Mouse (Mus musculus) small intestine, adult 2 months (tissue): ENCODE results near the gene C2cd4d. TPM values are rescaled to one million over a fixed set of nuclear protein-coding genes. Genes with fewer than 3 reads are reported as not detected.

Experiments used
- H3K27ac ChIP-seq: fragments of 200-500 bp; 2 replicates; pipeline ENCODE4 v1.5.1; 2012; ENCODE audit warnings: low read depth, low read length, control low read depth, inconsistent platforms; ENCODE audit not compliant: insufficient read depth
- H3K27me3 ChIP-seq: fragments of 200-500 bp; 2 replicates; pipeline ENCODE4 v1.6.1; 2012; ENCODE audit warnings: mild to moderate bottlenecking, moderate library complexity, low read length, inconsistent platforms; ENCODE audit not compliant: control insufficient read depth, insufficient read depth
- H3K36me3 ChIP-seq: fragments of 200-500 bp; 2 replicates; pipeline ENCODE4 v1.6.1; 2012; ENCODE audit warnings: mild to moderate bottlenecking, low read length, control low read depth, inconsistent platforms; ENCODE audit not compliant: control insufficient read depth, insufficient read depth
- H3K4me1 ChIP-seq: fragments of 200-500 bp; 2 replicates; pipeline ENCODE4 v1.6.1; 2012; ENCODE audit warnings: low read length, inconsistent platforms, mixed read lengths; ENCODE audit not compliant: control insufficient read depth, insufficient read depth, insufficient read length
- H3K4me3 ChIP-seq: fragments of 200-500 bp; 2 replicates; pipeline ENCODE4 v1.5.1; 2012; ENCODE audit warnings: low read depth, mild to moderate bottlenecking, control low read depth, inconsistent platforms, low read length, moderate library complexity
- CTCF ChIP-seq: fragments of 200-500 bp; IDR thresholded peaks from 2 replicates; pipeline ENCODE4 v1.5.1; 2012; ENCODE audit warnings: low read depth, mild to moderate bottlenecking, control low read depth, inconsistent platforms, low read length, moderate library complexity, mixed read lengths; ENCODE audit not compliant: insufficient replicate concordance, insufficient read length; ENCODE audit errors: extremely low read depth
- POLR2A ChIP-seq: fragments of 200-500 bp; IDR thresholded peaks from 2 replicates; pipeline ENCODE4 v1.6.1; 2012; ENCODE audit warnings: low read depth, mild to moderate bottlenecking, control low read depth, inconsistent platforms, low read length, moderate library complexity
- WGBS: fragments of 180-500 bp; shearing (Covaris S2); methylation state at CpG from one replicate; pipeline ENCODE4 v1.1.7; 2018; 5-methylcytosine and 5-hydroxymethylcytosine counted together
- polyA plus RNA-seq: library from polyadenylated mRNA; depleted of rRNA; stranded (reverse); fragments of >200 nt; gene quantifications from 2 replicates; pipeline ENCODE4 v1.2.3, GENCODE M21; 2012

Gene C2cd4d
- polyA plus RNA-seq, 1 experiment, result 1.4 TPM

DNA sequence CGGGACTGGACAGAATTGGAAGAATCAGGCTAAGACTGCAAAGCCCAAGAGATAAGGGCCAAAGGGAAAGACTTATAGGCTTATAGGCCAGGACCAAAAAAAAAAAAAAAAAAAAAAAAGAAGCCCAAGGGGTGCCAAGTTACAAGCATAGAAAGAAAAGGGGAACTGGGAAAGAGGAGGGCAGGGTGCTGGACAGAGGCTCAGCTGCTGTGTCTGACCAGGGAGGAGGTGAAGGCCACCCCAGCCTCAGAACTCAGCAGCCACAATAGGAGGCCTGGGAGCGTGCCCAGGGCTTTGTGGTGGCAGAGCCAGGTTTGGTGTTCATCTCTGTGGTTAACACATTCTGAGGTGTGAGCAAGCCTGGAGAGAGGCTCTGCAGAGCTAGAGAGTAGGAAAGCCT, 12.9 kb downstream of the C2cd4d start:
- TF ChIP-seq POLR2A, result no peak
- TF ChIP-seq CTCF, result no peak
- WGBS, result 60% methylated on average over 2 of the region's 2 CpGs
- Histone ChIP-seq H3K36me3 (peaks cover 9% of the 10 kb centered on the region), H3K4me1 (peaks cover 44% of the 10 kb centered on the region), H3K4me3 (no peak overlapping the region), H3K27ac (no peak overlapping the region), H3K27me3 (no peaks in the 10 kb centered on the region)

DNA sequence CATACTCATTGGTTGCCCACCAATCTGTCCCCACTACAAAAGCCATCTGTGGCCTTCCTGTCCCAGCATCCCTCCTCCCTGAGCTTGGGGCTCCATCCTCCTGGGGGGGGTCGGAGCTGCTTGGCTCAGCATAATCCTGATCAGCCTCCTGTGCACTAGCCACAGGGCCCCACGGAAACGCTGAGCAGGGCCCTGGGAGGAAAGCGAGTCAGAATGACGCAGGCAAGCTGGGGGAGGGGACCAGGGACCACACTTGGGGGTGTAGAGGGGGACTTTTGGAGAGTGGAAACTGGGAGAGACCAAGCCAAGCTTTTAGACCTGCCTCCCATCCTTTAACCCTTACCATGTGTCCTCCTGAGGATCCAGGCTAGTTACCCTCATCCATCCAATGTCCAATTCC, 13.6 kb downstream of the C2cd4d start:
- Histone ChIP-seq H3K27me3 (no peaks in the 10 kb centered on the region), H3K4me1 (peaks cover 42% of the 10 kb centered on the region), H3K4me3 (no peak overlapping the region), H3K36me3 (peaks cover 10% of the 10 kb centered on the region), H3K27ac (no peak overlapping the region)
- TF ChIP-seq POLR2A, result no peak
- no peak for TF ChIP-seq CTCF
- WGBS, result 86% methylated on average over 5 of the region's 5 CpGs

DNA sequence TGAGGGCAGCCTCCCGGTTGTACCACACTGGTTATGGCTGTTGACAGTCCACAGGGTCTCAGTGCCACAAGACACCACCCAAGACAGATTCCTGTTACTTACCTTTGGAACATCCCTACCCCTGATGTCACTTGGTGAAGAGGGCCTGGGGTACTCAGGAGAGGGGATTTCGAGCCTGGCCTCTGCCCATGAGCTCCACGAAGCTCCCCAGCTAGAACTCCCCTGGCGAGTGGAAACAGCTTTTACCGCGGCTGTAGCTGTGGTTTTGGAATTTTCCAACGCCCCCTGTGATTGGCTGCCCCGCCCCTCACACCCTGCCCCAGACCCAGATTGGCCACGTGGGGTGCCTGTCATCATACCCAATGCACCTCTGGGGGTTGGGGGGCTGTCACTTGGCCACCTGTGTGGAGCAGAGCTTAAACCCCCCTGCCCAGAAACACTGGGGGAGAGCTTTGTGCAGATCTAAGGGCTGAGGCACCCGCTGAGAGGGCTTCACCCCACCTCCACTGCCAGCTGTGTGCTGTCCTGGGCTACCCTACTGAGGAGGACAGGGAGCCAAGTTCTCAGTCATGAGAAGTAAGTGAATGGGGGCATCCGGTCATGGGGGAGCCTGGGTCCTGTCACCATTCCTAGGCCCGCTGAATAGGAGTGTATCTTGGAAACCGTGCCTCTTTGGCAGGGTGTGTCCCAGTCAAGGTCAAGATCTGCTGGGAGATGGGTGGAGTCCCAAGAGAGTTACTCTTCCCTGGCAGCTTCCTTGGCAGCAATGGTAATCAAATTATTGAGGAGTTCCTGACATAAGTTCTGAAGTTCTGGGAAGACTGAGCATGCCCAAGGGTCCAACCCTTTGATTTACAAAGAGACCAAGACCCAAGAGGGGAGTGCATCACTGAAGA, 15.0 kb downstream of the C2cd4d start:
- no peak overlapping the region for H3K27ac ChIP-seq
- no peaks in the 10 kb centered on the region for H3K27me3 ChIP-seq
- TF ChIP-seq POLR2A (no peak), CTCF (no peak)
- 39% methylated on average over 13 of the region's 13 CpGs for WGBS
- peak overlapping the region; percentile 4; the same call in 1 of the 2 replicates for H3K4me3 ChIP-seq
- peaks cover 36% of the 10 kb centered on the region for H3K4me1 ChIP-seq
- peaks cover 10% of the 10 kb centered on the region for H3K36me3 ChIP-seq

DNA sequence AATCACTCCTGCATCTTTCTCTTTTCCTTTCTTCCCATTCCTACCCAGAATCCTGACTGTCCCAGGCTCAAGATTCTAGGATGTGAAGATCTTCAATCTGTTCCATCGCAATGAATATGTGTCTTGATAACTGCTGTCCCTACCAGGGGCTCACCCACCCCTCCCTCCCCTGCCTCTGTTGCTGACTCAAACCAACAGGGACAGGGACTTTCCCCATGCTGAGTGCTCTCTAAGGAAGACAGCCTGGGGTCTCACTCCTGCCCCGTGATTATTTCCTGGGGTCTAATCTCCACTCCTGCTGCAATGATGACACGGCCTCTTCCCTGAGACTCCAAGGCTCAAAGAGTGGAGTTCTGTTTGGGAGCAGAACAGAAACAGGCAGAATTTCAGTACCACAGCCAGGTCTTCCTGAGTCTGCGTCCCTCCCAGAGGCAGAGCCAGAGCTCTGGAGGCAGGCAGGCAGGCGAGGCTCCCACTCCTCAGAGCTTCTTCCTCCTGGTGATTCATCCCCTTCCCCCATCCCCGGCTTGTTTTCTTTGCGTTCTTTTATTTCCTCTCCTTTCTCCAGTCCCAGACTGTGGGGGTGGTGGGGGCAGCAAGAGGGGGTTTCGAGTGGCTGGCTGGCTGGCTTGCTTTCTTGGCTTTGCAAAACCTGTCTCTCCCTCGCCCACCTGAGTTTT, 17.7 kb downstream of the C2cd4d start:
- Histone ChIP-seq H3K36me3 (peaks cover 10% of the 10 kb centered on the region), H3K4me3 (no peak overlapping the region), H3K27me3 (no peaks in the 10 kb centered on the region), H3K27ac (no peak overlapping the region), H3K4me1 (peaks cover 21% of the 10 kb centered on the region)
- TF ChIP-seq CTCF (no peak), POLR2A (no peak)
- 62% methylated on average over 9 of the region's 9 CpGs for WGBS

DNA sequence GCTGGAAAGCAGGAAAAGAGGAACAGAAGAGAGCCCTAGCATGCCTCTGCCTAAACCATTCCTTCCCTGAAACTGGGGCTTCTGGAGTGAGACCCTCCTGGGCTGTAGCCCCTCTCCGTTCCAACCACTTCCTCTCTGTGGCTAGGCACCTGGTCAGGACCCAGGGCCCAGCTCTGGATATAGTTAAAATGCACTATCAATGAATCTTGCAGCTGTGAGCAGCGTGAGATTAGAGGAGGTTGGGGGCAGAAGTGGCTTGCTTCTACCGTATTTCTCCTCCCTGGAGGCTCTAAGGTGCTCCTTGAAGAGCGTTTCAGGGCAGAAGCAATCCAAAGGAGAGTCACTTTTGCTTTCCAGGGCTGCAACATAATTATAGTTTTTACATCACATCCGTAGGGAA, 20.1 kb downstream of the C2cd4d start:
- H3K36me3 ChIP-seq, result peaks cover 10% of the 10 kb centered on the region; the same call in 1 of the 2 replicates
- H3K4me3 ChIP-seq, result no peak overlapping the region
- no peak overlapping the region for H3K27ac ChIP-seq
- WGBS, result 77% methylated on average over 5 of the region's 5 CpGs
- no peaks in the 10 kb centered on the region for H3K27me3 ChIP-seq
- peaks cover 6% of the 10 kb centered on the region for H3K4me1 ChIP-seq
- no peak for TF ChIP-seq POLR2A
- no peak for TF ChIP-seq CTCF

DNA sequence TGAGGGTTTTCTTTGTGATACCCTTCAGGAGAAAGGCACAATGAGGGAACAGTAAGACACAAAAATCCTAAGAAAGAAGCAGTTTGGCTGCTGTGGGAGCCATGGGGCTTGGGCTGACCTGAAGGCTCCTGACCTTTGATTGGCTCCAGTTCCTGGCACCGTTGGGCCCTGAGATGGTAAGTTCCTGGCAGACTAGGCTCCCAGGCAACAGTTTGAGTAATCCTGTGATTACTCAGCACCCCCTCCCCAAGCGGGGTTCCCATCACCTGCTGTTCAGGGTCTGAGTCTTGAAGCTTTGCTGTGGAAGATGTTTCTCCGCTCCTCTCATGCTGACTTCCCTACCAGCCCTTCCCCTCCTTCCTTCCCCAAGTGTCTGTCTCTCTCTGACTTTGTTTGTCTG, 21.2 kb downstream of the C2cd4d start:
- TF ChIP-seq POLR2A (no peak), CTCF (no peak)

DNA sequence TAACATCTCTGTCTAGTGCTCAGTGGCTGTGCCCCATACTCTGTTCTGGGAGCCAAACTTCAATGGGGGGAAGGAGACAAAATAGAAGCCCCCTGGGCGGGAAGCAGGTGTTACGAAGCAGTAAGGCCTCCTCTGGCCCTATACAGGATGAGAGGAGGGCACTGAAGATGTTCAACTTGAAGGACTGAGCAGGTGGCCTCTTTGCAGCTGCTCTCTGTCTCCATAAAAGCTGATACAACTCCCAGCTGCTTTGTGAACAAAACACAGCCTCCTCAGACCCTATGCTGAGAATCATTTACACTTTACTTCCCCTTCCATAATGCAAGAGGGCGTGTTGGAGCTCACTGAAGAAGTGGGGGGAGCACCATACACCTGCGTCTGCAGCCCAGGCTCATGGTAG, 24.4 kb downstream of the C2cd4d start:
- no peaks in the 10 kb centered on the region for H3K4me1 ChIP-seq
- peaks cover 32% of the 10 kb centered on the region for H3K36me3 ChIP-seq
- H3K27ac ChIP-seq, result no peak overlapping the region
- H3K27me3 ChIP-seq, result no peaks in the 10 kb centered on the region
- 73% methylated on average over 4 of the region's 4 CpGs for WGBS
- TF ChIP-seq CTCF, result no peak
- TF ChIP-seq POLR2A, result no peak
- no peak overlapping the region for H3K4me3 ChIP-seq

More for the DNA sequence above, 21.2 kb downstream of the C2cd4d start:
- H3K27ac ChIP-seq, result no peak overlapping the region
- H3K36me3 ChIP-seq, result peaks cover 17% of the 10 kb centered on the region
- H3K4me3 ChIP-seq, result no peak overlapping the region
- 72% methylated on average over 3 of the region's 3 CpGs for WGBS
- H3K27me3 ChIP-seq, result no peaks in the 10 kb centered on the region
- no peaks in the 10 kb centered on the region for H3K4me1 ChIP-seq
